Comparison of ENCODE assay signal across 11 mouse cellular contexts in genomic region chr1:72778789-72779188, GRCm38 (mm10). TPM values are rescaled to one million over a fixed set of nuclear protein-coding genes. Genes with fewer than 3 reads are reported as not detected.
DNase-seq lines count a peak whose midpoint lies in the region; ATAC-seq lines count a peak whose summit lies in the region.
"Had no signal": no experiment of that assay in that cellular context is flagged by ENCODE, and none has a peak within 500 bp of the region (broad histone marks: within the 10 kb centered on the region; RNA-seq: fewer than 3 reads in every experiment).

No protein-coding gene starts in this region.

- no peak overlapping the region for H3K4me2 ChIP-seq in limb, embryonic 12.5 days
- no peak overlapping the region for H3K4me2 ChIP-seq in embryonic facial prominence, embryonic 15.5 days (replicated peaks)
- H3K4me2 ChIP-seq: heart, embryonic 15.5 days had no signal

- H3K9ac ChIP-seq in limb, embryonic 12.5 days (replicated peaks) = no peak overlapping the region
- no peak overlapping the region for H3K9ac ChIP-seq in embryonic facial prominence, embryonic 15.5 days
- H3K9ac ChIP-seq: heart, embryonic 15.5 days had no signal

- H3K27ac ChIP-seq in limb, embryonic 12.5 days = no peak overlapping the region
- H3K27ac ChIP-seq in limb, embryonic 10.5 days = no peak overlapping the region
- peak overlapping the region; percentile 40; the same call in 1 of the 2 replicates for H3K27ac ChIP-seq in embryonic facial prominence, embryonic 15.5 days (replicated peaks)
- H3K27ac ChIP-seq: heart, embryonic 15.5 days had no signal

- DNase-seq in limb, embryonic 10.5 days (ENCODE audit: low spot score) = no peak
- peak; percentile 80 for DNase-seq in ZHBTc4 (ENCODE audit: low read depth, low spot score)
- peak; percentile 4 for DNase-seq in lung, postnatal 10 days
- no peak for DNase-seq in right cerebral cortex, adult 2 months (ENCODE audit: low spot score in 2 of 2)
- DNase-seq in left cerebral cortex, postnatal 14 days (ENCODE audit: low spot score in 2 of 2) = no peak
- no peak for DNase-seq in right cerebral cortex, postnatal 4 days
- DNase-seq: right cerebral cortex, postnatal 14 days had no signal

- peak; percentile 52; the same call in 1 of the 2 replicates for ATAC-seq in limb, embryonic 12.5 days (ENCODE audit: insufficient number of reproducible peaks, insufficient read depth, low FRiP score, low TSS enrichment, low read depth)
- no peak for ATAC-seq in embryonic facial prominence, embryonic 15.5 days (ENCODE audit: insufficient number of reproducible peaks, low FRiP score, low TSS enrichment, low read depth)
- ATAC-seq: inflammation-experienced regulatory T-cells, adult 6 months had no signal

- no peaks in the 10 kb centered on the region; the same call in 1 of the 2 replicates for H3K27me3 ChIP-seq in limb, embryonic 12.5 days
- H3K27me3 ChIP-seq in limb, embryonic 10.5 days (ENCODE audit: low read depth, poor library complexity, severe bottlenecking) = no peaks in the 10 kb centered on the region
- H3K27me3 ChIP-seq in embryonic facial prominence, embryonic 15.5 days = no peaks in the 10 kb centered on the region
- H3K27me3 ChIP-seq: heart, embryonic 15.5 days had no signal

- intact Hi-C loops in left cerebral cortex, postnatal 14 days (cut with DNase I) = no loop called here

- H3K36me3 ChIP-seq in limb, embryonic 12.5 days = no peaks in the 10 kb centered on the region
- no peaks in the 10 kb centered on the region for H3K36me3 ChIP-seq in limb, embryonic 10.5 days
- no peaks in the 10 kb centered on the region for H3K36me3 ChIP-seq in embryonic facial prominence, embryonic 15.5 days
- H3K36me3 ChIP-seq: heart, embryonic 15.5 days had no signal

- WGBS in limb, embryonic 12.5 days = 31% methylated on average over 6 of the region's 6 CpGs
- 35% methylated on average over 6 of the region's 6 CpGs for WGBS in limb, embryonic 10.5 days
- 20% methylated on average over 6 of the region's 6 CpGs for WGBS in embryonic facial prominence, embryonic 15.5 days

- H3K4me3 ChIP-seq in limb, embryonic 12.5 days (replicated peaks) = no peak overlapping the region
- H3K4me3 ChIP-seq in limb, embryonic 10.5 days = no peak overlapping the region
- no peak overlapping the region for H3K4me3 ChIP-seq in embryonic facial prominence, embryonic 15.5 days (replicated peaks)
- H3K4me3 ChIP-seq: heart, embryonic 15.5 days had no signal

- no peaks in the 10 kb centered on the region for H3K9me3 ChIP-seq in limb, embryonic 12.5 days
- H3K9me3 ChIP-seq in limb, embryonic 10.5 days (replicated peaks) = no peaks in the 10 kb centered on the region
- H3K9me3 ChIP-seq in embryonic facial prominence, embryonic 15.5 days (replicated peaks) = no peaks in the 10 kb centered on the region
- H3K9me3 ChIP-seq: heart, embryonic 15.5 days had no signal

- no peaks in the 10 kb centered on the region for H3K4me1 ChIP-seq in limb, embryonic 12.5 days (replicated peaks)
- peaks cover 10% of the 10 kb centered on the region for H3K4me1 ChIP-seq in limb, embryonic 10.5 days
- H3K4me1 ChIP-seq in embryonic facial prominence, embryonic 15.5 days = peaks cover 20% of the 10 kb centered on the region

RNA-seq across cellular contexts. Expression of gene Igfbp2, which starts 45.5 kb away (rescaled TPM):
- polyA plus RNA-seq in limb, embryonic 12.5 days (2016; fragmentation: Nextera tagmentation; extraction: Ambion mirVana) = 319 and 323 TPM in 2 replicates
- polyA plus RNA-seq in limb, embryonic 10.5 days (2016; fragmentation: Nextera tagmentation; extraction: Ambion mirVana) = 198 and 264 TPM in 2 replicates
- 728 and 790 TPM in 2 replicates for polyA plus RNA-seq in embryonic facial prominence, embryonic 15.5 days (2015; fragmentation: Nextera tagmentation; extraction: Ambion mirVana)
- total RNA-seq in left cerebral cortex, postnatal 14 days (2021) = 100 to 1,000 TPM; 102 to 116 TPM
- polyA plus RNA-seq: inflammation-experienced regulatory T-cells, adult 6 months had no signal

Comparison
In these comparisons a context has a peak if more than half of its experiments do, and no peak if none do; other contexts are left out.
1. DNase-seq: peak in ZHBTc4 (single experiment) and lung, postnatal 10 days (single experiment); none in limb, embryonic 10.5 days (single experiment), right cerebral cortex, adult 2 months (0 of 2), left cerebral cortex, postnatal 14 days (0 of 2) and right cerebral cortex, postnatal 4 days (single experiment).